Mouse (Mus musculus) myocyte (in vitro differentiated cells): ENCODE data around the gene Anapc4.

Experiments
- MYOD1 ChIP-seq, 3 experiments: IDR thresholded peaks; one replicate each; pipeline ENCODE4 v1.6.1; 2011; ENCODE audit warnings: control low read depth in 2 of 3, low read depth in 2 of 3, mild to moderate bottlenecking in 2 of 3, moderate library complexity in 1 of 3; ENCODE audit not compliant: insufficient read length in 2 of 3, control insufficient read depth in 1 of 3
- MYOG ChIP-seq, 3 experiments: IDR thresholded peaks; one replicate each; pipeline ENCODE4 v1.6.1; 2011; ENCODE audit warnings: control low read depth in 2 of 3, low read depth in 2 of 3, mild to moderate bottlenecking in 2 of 3; ENCODE audit not compliant: insufficient read length in 2 of 3, control insufficient read depth in 1 of 3, insufficient read depth in 1 of 3

- TF ChIP-seq MYOG (IDR thresholded peaks at IDR 0.05; ENCODE audit: control insufficient read depth in 1 of 3, insufficient read depth in 1 of 3, insufficient read length in 2 of 3, low read depth in 2 of 3) (no peak), MYOD1 (IDR thresholded peaks at IDR 0.05; ENCODE audit: control insufficient read depth in 1 of 3, insufficient read length in 2 of 3, low read depth in 2 of 3) (no peak)
Observed at GRCm38 (mm10) chr5:52887085-52887484, 53.3 kb downstream of the Anapc4 start.
